Mouse (Mus musculus) hindbrain, embryonic 11.5 days (tissue): ENCODE measurements around the gene Ddx39b. TPM values are rescaled to one million over a fixed set of nuclear protein-coding genes. Genes with fewer than 3 reads are reported as not detected.

Experiments
- ATAC-seq: fragments of 200-750 bp; cut with Nextera tagmentation; 2 replicates; pipeline ENCODE4 v1.8.0; 2017; ENCODE audit warnings: mild to moderate bottlenecking, moderate TSS enrichment, moderate library complexity; ENCODE audit not compliant: low FRiP score
- DNase-seq: peaks from one replicate; pipeline ENCODE4 v3.0.0-alpha.2; 2015; ENCODE audit warnings: low spot score
- H3K27ac ChIP-seq: fragments of 300-500 bp; sonication (generic); 2 replicates; pipeline ENCODE4 v1.5.1; 2014; ENCODE audit warnings: mild to moderate bottlenecking, low read depth, low read length
- H3K27me3 ChIP-seq: fragments of 300-500 bp; sonication (generic); 2 replicates; pipeline ENCODE4 v1.6.1; 2014; ENCODE audit warnings: mild to moderate bottlenecking, low read length, moderate library complexity, mixed read lengths; ENCODE audit not compliant: control insufficient read depth, insufficient read depth
- H3K36me3 ChIP-seq: fragments of 300-500 bp; sonication (generic); 2 replicates; pipeline ENCODE4 v1.6.1; 2014; ENCODE audit warnings: mild to moderate bottlenecking, low read length, moderate library complexity, mixed read lengths; ENCODE audit not compliant: control insufficient read depth, insufficient read depth
- H3K4me1 ChIP-seq: fragments of 300-500 bp; sonication (generic); replicated peaks from 2 replicates; pipeline ENCODE4 v1.6.1; 2014; ENCODE audit warnings: low read length, mixed read lengths; ENCODE audit not compliant: control insufficient read depth, insufficient read depth
- H3K4me2 ChIP-seq: fragments of 300-500 bp; sonication (generic); replicated peaks from 2 replicates; pipeline ENCODE4 v1.6.1; 2014; ENCODE audit warnings: mild to moderate bottlenecking, low read depth, low read length
- H3K4me3 ChIP-seq: fragments of 300-500 bp; sonication (generic); 2 replicates; pipeline ENCODE4 v1.5.1; 2014; ENCODE audit warnings: low read depth, low read length
- H3K9ac ChIP-seq: fragments of 300-500 bp; sonication (generic); 2 replicates; pipeline ENCODE4 v1.6.1; 2014; ENCODE audit warnings: low read depth, low read length
- H3K9me3 ChIP-seq: fragments of 300-500 bp; sonication (generic); 2 replicates; pipeline ENCODE4 v1.6.1; 2016; ENCODE audit warnings: low read length; ENCODE audit not compliant: control insufficient read depth
- WGBS: fragments of 180-500 bp; shearing (Covaris S2); extraction: QIAGEN DNeasy Blood & Tissue Kit; methylation state at CpG from one replicate; pipeline ENCODE4 v1.1.7; 2014; 5-methylcytosine and 5-hydroxymethylcytosine counted together
- polyA plus RNA-seq: library from polyadenylated mRNA; unstranded; fragments of >200 nt; fragmentation: Nextera tagmentation; extraction: Ambion mirVana; gene quantifications from 2 replicates; pipeline ENCODE4 v1.2.1, GENCODE M21; 2014

Gene Ddx39b
- polyA plus RNA-seq, 1 experiment from 2014 or later = 633 TPM

- no peak for DNase-seq
- H3K36me3 ChIP-seq = peaks cover 36% of the 10 kb centered on the region
Observed at GRCm38 (mm10) chr17:35252619-35253292, 11.2 kb downstream of the Ddx39b start.

GRCm38 (mm10) chr17:35253293-35254093 is 11.9 kb downstream of the Ddx39b start:
- DNase-seq = no peak
- Histone ChIP-seq H3K36me3 (peaks cover 35% of the 10 kb centered on the region), H3K4me3 (no peak overlapping the region), H3K27me3 (no peaks in the 10 kb centered on the region), H3K4me1 (no peaks in the 10 kb centered on the region), H3K27ac (no peak overlapping the region), H3K9me3 (no peaks in the 10 kb centered on the region), H3K4me2 (no peak overlapping the region), H3K9ac (no peak overlapping the region)
- ATAC-seq = no peak
- 90% methylated on average over 29 of the region's 32 CpGs for whole genome bisulfite sequencing

More at GRCm38 (mm10) chr17:35252619-35253292, 11.2 kb downstream of the Ddx39b start:
- ATAC-seq = no peak
- Histone ChIP-seq H3K27me3 (no peaks in the 10 kb centered on the region), H3K4me2 (no peak overlapping the region), H3K4me1 (no peaks in the 10 kb centered on the region), H3K27ac (no peak overlapping the region), H3K9me3 (no peaks in the 10 kb centered on the region), H3K9ac (no peak overlapping the region), H3K4me3 (no peak overlapping the region)
- 88% methylated on average over 18 of the region's 18 CpGs for WGBS

GRCm38 (mm10) chr17:35254241-35255098 is 12.9 kb downstream of the Ddx39b start:
- H3K9me3 ChIP-seq = no peaks in the 10 kb centered on the region
- 58% methylated on average over 11 of the region's 11 CpGs for WGBS
- H3K27me3 ChIP-seq = no peaks in the 10 kb centered on the region
- peaks cover 27% of the 10 kb centered on the region for H3K36me3 ChIP-seq
- H3K4me2 ChIP-seq = no peak overlapping the region
- H3K4me1 ChIP-seq = no peaks in the 10 kb centered on the region
- no peak overlapping the region for H3K27ac ChIP-seq
- H3K4me3 ChIP-seq = no peak overlapping the region
- ATAC-seq = peak; percentile 41; the same call in 1 of the 2 replicates
- H3K9ac ChIP-seq = no peak overlapping the region
- peak; percentile 62 for DNase-seq

GRCm38 (mm10) chr17:35255301-35255700 is 13.8 kb downstream of the Ddx39b start:
- H3K4me1 ChIP-seq = no peaks in the 10 kb centered on the region
- no peaks in the 10 kb centered on the region for H3K9me3 ChIP-seq
- ATAC-seq = no peak
- H3K27ac ChIP-seq = no peak overlapping the region
- no peaks in the 10 kb centered on the region for H3K27me3 ChIP-seq
- no peak overlapping the region for H3K9ac ChIP-seq
- 72% methylated on average over 3 of the region's 3 CpGs for WGBS
- H3K36me3 ChIP-seq = peaks cover 20% of the 10 kb centered on the region
- H3K4me3 ChIP-seq = no peak overlapping the region
- peak; percentile 11 for DNase-seq
- no peak overlapping the region for H3K4me2 ChIP-seq

GRCm38 (mm10) chr17:35255704-35256103 is 14.2 kb downstream of the Ddx39b start:
- WGBS = 69% methylated on average over 4 of the region's 4 CpGs
- ATAC-seq (no peak), DNase-seq (no peak)
- Histone ChIP-seq H3K4me1 (no peaks in the 10 kb centered on the region), H3K4me2 (no peak overlapping the region), H3K9ac (no peak overlapping the region), H3K27ac (no peak overlapping the region), H3K4me3 (no peak overlapping the region), H3K36me3 (peaks cover 16% of the 10 kb centered on the region), H3K27me3 (no peaks in the 10 kb centered on the region), H3K9me3 (no peaks in the 10 kb centered on the region)

GRCm38 (mm10) chr17:35257378-35257777 is 15.8 kb downstream of the Ddx39b start:
- Histone ChIP-seq H3K4me3 (no peak overlapping the region), H3K4me2 (no peak overlapping the region), H3K27ac (no peak overlapping the region), H3K9me3 (no peaks in the 10 kb centered on the region), H3K27me3 (no peaks in the 10 kb centered on the region; the same call in 1 of the 2 replicates), H3K36me3 (peaks cover 5% of the 10 kb centered on the region), H3K4me1 (no peaks in the 10 kb centered on the region), H3K9ac (no peak overlapping the region)
- no peak for ATAC-seq
- WGBS = 77% methylated on average over 1 of the region's 1 CpGs
- no peak for DNase-seq

- Histone ChIP-seq H3K4me1 (no peaks in the 10 kb centered on the region), H3K9me3 (no peaks in the 10 kb centered on the region), H3K4me3 (peak overlapping the region; percentile 16; the same call in 1 of the 2 replicates), H3K4me2 (0 out of 2 replicates have a peak overlapping the region, but pooled peaks have one; percentile 28), H3K27me3 (no peaks in the 10 kb centered on the region; the same call in 1 of the 2 replicates), H3K9ac (no peak overlapping the region), H3K36me3 (no peaks in the 10 kb centered on the region; the same call in none of the 2 replicates), H3K27ac (no peak overlapping the region)
- DNase-seq = peak; percentile 94
- no peak for ATAC-seq
- 18% methylated on average over 17 of the region's 17 CpGs for WGBS
Observed at GRCm38 (mm10) chr17:35257824-35258491, 16.4 kb downstream of the Ddx39b start.
